Mouse (Mus musculus) layer of hippocampus, adult 8-10 months (tissue): ENCODE data around the gene Ppp1r35. TPM values are rescaled to one million over a fixed set of nuclear protein-coding genes. Genes with fewer than 3 reads are reported as not detected.

Experiments used
- DNase-seq, 2 experiments: peaks; one replicate each; pipeline ENCODE4 v3.0.0; 2022; ENCODE audit warnings: low spot score in 2 of 2
- total RNA-seq, 4 experiments: library from RNA; stranded (reverse); gene quantifications; 2 replicates each; pipeline ENCODE4 v1.2.4; 2022

The Ppp1r35 gene
- total RNA-seq, 4 experiments from 2014 or later, result 11.5 to 16.3 (median 14.1) TPM

DNA sequence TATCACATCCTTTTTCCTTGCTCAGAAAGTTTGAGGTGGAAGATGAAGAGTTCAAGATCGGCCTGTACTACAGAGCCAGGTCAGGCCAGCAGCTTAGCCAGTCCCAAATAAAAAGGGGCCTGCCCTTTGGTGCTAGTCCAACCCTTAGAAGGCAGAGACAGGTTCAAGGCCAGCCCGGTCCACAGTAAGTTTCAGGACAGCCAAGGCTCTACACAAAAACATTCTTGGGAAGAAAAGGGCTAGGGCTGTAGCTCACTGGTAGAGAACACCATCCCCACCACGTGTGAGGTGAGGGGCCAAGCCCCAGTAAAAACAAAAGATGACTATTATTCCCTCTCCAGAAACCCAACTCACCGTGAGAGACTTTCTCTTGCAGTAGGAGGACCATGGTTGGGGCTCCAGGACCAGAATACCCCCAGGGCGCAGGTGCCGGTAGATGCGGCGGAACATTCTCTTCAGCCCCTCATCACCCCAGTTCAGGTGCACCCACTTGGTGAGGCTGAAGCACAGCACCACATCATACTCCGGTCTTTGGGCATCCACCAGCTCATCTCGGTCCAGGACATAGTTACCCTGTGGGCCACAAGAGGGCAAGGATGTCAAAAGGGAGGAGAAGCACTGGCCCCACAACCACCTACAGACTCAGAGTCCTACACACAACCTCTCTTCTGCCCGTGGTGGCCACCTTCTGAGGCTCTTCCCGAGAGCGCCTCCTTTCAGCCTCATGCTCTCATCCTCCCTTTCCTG is 4.3 kb downstream of the Ppp1r35 start:
- no peak for DNase-seq

GRCm38 (mm10) chr5:137783901-137784540 is 5.4 kb downstream of the Ppp1r35 start:
- no peak for DNase-seq

- DNase-seq, result no peak
Measured at GRCm38 (mm10) chr5:137784546-137784945, 5.9 kb downstream of the Ppp1r35 start.

- DNase-seq, result no peak
Measured at GRCm38 (mm10) chr5:137785164-137786031, 6.7 kb downstream of the Ppp1r35 start.

DNA sequence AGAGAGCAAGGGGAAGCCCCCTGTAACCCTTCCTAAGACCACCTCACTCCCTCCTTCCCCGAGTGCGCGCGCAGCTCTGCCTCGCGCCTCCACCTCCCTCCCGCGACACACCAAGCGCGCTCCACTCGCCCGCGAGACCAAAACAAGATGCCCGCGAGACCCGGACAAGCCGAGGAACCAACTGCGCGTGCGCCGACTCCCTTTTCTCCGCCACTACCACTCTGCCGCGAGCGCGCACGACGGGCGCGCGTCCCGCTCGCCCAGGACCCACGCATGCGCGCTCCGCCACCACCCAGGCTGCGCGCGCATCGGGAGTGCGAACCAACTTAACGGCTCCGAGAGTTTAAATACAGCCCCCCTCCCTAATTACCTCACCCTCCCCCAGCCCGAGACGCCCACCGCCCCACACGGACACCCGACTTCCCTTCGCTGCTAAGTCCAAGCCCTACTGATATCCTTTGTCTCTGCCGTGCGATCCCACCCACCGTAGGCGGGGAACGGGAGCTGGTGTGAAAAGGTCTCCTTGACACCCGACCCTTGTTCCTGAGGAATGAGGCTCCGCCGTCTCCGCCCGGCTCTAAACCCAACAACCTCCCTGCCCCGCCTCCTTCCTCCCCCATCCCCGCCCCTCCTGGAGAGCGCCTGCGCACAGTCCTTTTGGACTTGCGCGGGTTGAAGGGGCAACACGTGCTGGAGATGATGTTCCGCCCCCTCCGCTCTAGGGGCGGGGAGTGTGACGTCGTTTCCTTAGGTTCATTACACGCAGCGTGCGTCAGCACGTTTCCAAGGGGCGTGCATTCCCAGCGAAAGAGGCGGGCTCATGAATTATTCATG is 7.7 kb downstream of the Ppp1r35 start:
- peak; percentile 99 for DNase-seq

GRCm38 (mm10) chr5:137787151-137787928 is 8.7 kb downstream of the Ppp1r35 start, which contains the start of the genes Mepce and Zcwpw1:
TSS of gene Mepce (minus strand) at chr5:137787655.
TSS of gene Zcwpw1 (plus strand) at chr5:137787798.
- peak; percentile 94 to 96 for DNase-seq

DNA sequence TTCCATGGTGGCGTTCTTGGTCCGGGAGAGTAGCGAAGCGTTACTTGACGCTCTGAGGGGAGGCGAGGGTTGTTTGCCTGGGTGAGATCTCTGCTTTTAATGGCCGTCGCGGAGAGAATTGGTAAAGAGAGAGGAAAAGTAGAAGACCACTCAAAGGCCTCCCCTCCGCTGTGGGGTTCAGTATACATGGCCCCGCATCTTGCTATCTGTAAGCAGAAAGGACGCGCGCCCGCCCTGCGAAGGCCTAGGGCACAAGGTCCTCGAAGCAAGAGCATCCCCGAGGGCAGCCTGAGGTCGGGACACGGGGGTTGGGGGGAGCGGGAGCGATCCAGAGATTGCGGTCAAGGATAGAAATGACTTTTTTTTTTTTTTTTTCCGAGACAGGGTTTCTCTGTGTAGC is 9.5 kb downstream of the Ppp1r35 start:
- no peak for DNase-seq

DNA sequence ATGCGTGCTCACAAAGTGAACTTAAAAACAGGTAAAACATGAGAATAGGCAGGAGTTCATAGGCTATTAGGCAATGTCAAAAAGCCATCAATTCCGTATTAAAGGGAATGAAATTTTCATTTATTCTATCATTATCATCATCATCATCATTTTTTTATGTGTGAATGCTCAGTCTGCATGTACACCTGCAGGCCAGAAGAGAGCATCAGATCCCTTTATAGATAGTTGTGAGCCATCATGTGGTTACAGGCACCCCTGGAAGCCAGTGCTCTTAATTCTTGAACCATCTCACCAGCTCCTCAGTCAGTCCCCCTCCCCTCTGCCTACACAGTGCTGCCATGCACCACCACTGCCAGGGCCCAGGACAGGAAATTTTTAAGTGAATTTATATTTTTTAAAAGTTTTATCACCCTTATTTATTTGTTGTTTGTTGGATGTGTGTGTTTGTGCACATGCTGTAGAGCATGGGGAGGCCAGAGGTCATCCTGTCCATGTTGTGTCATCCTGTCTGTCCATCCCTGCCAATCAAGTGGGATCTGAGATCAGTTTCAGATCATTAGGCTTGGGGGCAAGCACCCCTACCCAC is 10.4 kb downstream of the Ppp1r35 start:
- no peak for DNase-seq

GRCm38 (mm10) chr5:137791553-137791952 is 12.9 kb downstream of the Ppp1r35 start:
- DNase-seq, result no peak

GRCm38 (mm10) chr5:137796606-137797005 is 18.0 kb downstream of the Ppp1r35 start:
- no peak for DNase-seq

DNA sequence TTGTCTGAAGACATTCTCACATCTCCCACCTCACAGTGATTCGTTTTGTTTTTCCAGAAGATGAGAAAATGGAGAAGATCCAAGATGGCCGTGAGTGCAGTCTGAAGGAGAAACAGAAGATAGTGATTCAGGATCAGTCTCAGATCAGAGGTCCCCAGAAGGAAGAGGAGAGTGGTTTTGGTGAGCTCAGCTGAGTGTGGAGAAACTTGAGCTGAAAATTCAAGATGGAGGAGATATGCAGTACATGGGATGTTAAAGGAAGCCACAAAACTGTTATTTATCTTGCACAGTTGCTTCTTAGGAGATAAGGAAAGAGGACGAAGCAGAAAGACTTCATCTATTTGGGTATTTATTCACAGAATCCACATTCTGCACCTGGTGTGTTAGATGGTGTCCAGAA is 22.3 kb downstream of the Ppp1r35 start:
- no peak for DNase-seq

DNA sequence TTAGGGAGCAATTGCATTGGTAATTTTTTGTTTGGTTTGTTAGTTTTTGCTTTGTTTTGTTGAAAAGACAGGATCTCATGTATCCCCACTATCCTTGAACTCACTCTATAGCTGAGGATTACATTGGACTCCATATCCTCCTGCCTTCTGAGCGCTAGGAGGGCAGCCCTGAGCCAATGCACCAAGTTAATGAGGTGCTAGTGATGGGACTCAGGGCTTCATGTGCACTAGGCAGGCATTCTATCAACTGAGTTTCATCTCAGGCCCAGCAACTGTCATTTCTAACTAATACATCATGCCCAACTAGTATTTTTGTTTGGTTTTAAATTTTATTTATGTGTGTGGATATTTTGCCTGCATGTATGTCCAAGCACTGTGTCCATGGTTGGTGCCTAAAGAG is 27.5 kb downstream of the Ppp1r35 start:
- no peak for DNase-seq

- DNase-seq, result no peak
Measured at GRCm38 (mm10) chr5:137808316-137808715, 29.7 kb downstream of the Ppp1r35 start.

DNA sequence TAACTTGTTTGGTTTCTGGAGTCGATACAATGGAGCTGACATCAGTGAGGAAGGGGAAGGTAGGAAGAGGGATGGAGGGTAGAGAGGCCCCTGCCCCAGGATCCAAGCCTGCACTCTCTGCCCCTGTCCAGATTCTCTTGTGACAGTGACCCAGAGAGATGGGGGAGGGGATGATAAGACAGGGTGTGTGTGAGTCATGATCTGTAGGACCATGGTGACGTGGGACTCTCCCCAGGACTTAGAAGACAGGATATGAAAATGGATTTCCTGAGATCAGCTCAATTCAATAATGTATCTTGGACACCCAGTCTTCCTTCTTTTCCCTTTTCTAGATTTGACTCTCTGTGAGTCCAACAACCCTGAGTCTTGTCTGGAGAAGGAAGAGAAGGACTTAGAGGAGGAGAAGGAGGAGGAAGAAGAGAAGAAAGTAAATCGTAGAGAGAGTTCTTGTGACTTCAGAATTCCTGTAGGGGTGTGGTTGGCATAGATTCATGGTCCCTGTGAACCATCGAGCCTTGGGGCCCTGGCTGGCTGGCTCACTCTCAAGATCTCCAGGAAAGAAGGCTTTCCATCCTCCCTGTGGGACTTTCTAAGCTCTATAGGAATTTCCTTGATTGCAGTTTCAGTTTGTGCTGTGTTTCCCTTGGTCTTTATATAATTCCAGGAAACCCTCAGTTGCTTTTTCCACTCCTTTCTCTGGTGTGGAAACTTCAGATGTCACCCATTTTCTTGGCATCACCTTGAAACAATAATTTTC is 39.0 kb downstream of the Ppp1r35 start:
- no peak for DNase-seq

DNA sequence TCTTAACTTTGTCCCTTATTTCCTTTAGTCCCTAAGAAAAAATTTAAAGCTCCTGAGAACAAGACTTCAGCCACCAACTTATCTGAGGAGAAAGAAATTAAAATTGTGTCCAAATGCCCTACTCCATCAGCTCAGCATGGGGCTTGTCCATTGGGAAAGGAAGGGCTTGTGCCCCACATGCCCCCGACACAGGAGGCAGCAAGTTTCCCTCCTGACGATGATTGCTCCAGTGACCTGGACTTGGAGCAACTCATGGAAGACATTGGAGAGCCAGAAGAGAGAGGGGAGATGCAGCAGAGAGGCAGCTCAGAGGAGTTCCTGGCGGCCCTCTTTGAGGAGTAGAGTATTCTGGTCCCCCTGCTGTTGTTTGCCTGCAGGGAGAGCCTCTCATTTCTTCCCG is 43.5 kb downstream of the Ppp1r35 start:
- no peak for DNase-seq

- peak in 1 of 2 experiments; percentile 8 for DNase-seq
Measured at GRCm38 (mm10) chr5:137822602-137823001, 44.0 kb downstream of the Ppp1r35 start.

DNA sequence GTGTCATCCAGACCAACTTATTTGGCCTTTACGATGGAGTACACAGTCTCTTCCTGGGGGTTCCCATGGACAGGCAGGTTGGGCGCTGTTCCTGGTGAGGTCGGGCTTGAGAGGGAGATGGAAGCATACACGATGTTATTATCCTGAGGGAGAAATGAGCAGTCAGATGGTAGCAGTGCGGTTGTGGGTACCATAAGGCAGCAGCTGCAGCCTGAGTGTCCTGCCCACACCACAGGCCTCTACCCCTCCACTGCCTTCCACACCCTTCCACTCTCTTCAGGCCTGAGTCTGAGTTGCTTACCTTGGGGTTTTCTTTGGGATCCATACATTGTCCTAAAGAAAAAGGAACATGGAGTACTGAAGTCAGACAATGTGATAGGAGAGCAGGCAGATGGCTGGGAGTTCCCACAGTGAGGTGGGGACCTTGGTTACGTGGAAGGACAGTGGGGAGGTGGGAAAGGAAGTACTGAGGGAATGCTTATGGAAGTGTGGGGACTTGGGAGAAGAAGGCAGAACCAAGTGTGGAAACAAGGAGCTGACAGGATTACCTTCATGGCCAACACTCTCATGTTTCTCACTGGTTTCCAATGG is 44.9 kb downstream of the Ppp1r35 start:
- no peak for DNase-seq

DNA sequence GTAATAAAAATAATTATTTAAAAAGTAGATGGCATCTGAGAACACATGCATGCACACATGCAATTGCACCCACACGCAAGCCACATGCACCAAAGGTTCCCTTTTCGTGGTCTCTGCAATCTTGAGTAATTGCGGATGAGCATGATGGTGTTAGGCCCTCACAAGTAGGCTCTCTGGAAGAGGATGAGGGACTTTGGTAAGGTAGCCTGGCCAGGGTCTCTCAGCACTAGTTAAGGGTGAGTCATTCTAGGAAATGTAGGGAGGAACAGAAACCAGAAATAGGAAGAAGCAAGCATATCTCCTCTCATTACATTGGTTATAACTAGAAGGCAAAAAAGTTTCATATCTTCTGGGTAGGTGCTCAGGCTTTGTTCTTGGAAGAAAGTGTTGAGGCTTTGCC is 46.4 kb downstream of the Ppp1r35 start:
- no peak for DNase-seq

DNA sequence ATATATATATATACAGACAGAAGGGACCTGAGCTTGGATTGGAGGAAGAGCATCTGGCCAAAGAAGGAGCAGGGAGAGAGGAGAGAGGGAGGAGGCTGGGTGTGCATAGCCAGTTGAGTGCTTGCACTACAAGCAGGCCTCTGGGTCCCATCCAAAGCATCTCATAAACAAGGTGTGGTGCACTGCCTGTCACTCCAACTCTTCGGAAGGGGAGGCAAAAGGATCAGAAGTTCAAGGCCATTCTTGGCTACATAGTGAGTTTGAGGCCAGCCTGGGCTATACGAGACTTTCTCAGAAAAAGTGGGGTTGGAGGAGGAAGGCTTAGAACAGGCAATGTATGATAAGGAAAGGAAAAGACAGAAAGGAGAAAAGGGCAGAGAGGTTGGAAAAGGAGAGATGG is 47.3 kb downstream of the Ppp1r35 start:
- no peak for DNase-seq
